Mouse (Mus musculus): ENCODE measurements around the gene Pde4d.
A peak's percentile ranks its signal among the peaks of the same experiment; 100 is the strongest.

Gene Pde4d

GRCm38 (mm10) chr13:108824638-108825310, 375.0 kb downstream of the Pde4d start:
- no peak for DNase-seq (ENCODE audit: low spot score)

DNA sequence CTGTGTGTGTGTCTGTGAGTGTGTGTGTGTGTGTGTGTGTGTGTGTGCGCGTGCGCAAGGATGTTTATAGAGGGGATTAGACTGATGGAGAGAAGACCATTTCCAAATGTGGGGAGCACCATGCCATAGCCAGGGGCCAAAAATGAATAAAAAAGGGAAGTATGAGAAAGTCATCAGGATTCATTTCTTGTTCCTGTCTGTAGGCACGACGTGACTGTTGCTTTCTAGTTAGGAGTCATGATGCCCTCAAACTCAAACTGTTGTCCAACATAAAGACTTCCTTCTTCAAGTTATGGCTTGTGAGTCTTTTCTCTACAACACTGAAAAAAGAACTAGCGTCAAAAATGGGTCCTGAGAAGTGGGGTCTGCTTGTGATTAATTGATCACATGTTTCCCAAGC, 375.8 kb downstream of the Pde4d start:
- DNase-seq (ENCODE audit: low spot score): no peak

GRCm38 (mm10) chr13:108834197-108834596, 384.4 kb downstream of the Pde4d start:
- DNase-seq (ENCODE audit: low spot score): no peak

DNA sequence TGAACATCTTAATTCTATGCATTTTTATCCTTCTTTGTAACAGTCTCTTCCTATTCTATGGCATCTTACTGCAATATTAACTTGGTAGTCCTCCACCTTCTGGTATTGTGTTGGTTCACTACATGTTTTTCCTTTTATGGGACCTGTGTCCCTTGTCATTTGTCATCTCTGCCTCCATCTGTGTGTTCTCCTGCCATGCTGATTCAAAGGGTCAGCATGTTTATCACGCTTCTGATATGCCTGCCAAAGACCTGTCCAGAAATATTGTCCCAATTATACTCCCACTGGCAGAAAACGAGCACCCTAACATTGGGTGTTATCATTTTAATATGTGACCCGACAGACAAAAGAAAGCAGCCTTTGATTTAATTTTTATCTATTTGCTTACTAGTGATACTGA, 386.6 kb downstream of the Pde4d start:
- DNase-seq (ENCODE audit: low spot score): no peak

GRCm38 (mm10) chr13:108839142-108839541, 389.4 kb downstream of the Pde4d start:
- no peak for DNase-seq (ENCODE audit: low spot score)

DNA sequence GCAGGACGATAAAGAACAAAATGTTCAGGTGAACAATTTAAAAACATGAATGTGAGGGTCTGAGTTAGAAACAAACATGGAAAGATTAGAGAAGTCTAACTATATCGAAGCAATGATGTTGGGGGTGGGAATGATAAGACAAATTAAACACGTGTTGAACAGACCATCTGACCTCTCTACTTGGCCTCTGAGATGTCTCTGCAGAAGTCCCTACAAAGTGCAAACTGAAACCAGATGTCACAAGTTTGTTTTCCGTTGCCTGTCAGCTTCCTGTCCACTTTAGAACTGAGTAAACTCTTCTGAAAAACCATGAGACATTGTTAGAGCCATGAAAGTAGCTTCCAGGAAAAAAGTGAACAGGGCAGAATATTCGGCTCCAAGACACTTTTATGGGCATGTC, 404.3 kb downstream of the Pde4d start:
- peak; percentile 73 for DNase-seq (ENCODE audit: low spot score)

- DNase-seq (ENCODE audit: low spot score): no peak
These were observed 407.2 kb downstream of the Pde4d start for GRCm38 (mm10) chr13:108856776-108857435.

DNA sequence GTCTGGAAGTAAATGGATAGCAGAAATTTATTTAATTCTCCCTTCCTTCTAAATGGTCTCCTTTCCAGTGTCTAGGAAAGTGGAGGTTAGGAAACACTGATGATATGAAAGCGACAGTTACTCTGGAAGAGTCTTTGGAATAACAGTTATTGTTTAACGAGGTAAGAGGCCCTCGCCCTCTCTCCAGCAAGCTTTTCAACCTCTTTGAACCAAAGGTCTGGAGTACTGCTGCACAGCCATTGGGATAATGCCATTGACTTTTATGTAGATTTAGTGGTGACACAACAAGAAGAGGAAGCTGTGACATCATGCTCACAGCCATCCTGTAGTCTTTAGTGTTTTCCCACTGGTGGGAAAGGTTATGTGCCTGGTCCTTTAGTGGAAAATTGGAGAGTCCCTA, 409.6 kb downstream of the Pde4d start:
- no peak for DNase-seq (ENCODE audit: low spot score)

DNA sequence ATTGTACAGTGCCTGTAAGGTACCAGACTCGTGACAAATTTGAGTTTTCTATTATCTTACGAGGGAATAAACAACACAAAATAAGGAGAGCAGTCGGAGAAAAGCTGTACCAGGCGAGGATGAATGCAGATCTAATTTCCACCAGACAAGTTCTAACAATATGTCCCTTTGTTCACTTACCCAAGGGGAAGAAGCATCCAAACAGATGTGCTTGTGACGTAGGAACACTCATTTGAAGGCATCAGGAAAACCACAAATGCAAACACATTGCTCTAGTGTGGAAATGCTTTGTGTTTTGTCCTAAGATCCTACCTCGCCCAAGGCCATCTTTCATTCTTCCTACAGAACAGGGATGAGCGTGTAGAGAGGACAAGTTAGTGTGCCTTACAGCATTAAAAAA, 411.0 kb downstream of the Pde4d start:
- DNase-seq (ENCODE audit: low spot score): peak; percentile 21

DNA sequence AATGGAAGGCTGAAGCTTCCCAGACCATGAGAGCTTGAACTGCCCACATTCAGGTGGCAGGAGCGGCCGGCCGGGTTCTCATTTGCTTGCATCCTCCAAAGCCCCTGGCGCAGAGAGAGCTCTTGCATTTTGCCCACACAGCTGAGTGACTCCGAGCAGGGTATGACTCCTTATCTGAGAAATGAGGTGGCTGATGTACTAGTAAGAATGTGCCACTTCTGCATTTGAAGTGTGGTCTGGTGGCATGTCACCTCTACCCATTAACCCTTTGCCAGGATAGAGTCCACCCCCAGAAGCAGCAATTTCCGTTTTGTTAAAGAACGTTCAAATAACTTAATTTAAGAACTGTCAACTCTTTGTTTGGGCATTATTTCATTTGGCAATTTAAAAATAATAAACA, 412.0 kb downstream of the Pde4d start:
- DNase-seq (ENCODE audit: low spot score): no peak

- no peak for DNase-seq (ENCODE audit: low spot score)
These were observed 412.4 kb downstream of the Pde4d start for GRCm38 (mm10) chr13:108862173-108862572.

- no peak for DNase-seq (ENCODE audit: low spot score)
These were observed 450.4 kb downstream of the Pde4d start for GRCm38 (mm10) chr13:108900160-108900559.

DNA sequence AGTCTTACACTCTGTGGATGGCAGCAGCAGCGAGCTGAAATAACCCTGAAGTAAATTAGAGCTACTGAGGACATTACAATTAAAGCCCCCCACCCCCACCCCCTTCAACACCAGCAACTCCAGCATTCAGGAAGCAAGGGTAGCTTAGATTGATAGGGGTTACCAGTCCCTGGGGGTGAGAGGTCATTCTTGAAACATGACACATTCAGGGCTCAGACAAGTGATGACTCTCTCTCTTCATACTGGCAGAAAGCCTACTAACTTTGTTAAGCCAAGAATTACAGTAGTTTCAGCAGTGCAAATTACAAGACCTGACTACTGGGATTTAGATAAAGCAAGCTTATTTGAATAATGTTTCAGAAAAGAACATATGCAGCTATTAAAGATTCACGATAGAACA, 455.4 kb downstream of the Pde4d start:
- DNase-seq (ENCODE audit: low spot score): peak; percentile 62

DNA sequence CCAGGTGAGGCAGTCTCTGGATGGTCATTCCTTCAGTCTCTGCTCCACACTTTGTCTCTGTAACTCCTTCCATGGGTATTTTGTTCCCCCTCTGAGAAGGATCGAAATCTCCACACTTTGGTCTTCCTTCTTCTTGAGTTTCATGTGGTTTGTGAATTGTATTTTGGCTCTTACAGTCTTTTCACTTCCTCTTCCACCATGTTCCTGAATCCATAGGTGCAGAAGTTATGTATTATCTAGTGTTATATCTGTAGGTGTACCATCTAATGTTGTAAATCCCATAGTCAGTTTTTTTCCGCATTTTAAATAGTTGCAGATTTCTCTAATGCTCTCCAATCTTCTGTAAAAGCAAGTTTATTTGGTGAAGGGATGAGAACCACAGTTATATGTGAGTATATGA, 459.4 kb downstream of the Pde4d start:
- DNase-seq (ENCODE audit: low spot score): no peak

DNA sequence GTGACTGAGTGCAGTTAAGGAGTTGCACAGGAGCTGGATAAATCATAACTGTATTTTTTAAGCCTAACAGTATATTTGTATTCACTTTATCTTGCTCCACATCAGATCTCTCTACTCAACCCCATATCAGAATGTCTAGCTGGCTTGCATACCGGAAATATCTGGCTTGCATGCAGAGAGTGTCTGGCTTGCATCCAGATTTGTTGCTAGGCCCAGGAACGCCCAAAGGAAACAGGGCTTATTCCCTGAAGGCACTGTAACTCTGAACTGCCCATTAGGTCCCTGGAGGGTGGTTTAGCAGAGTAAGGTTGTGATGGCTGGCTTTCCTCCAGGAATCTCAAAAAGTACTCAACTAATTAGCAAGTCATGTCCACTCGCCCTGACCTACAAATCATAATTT, 464.9 kb downstream of the Pde4d start:
- DNase-seq (ENCODE audit: low spot score): no peak

DNA sequence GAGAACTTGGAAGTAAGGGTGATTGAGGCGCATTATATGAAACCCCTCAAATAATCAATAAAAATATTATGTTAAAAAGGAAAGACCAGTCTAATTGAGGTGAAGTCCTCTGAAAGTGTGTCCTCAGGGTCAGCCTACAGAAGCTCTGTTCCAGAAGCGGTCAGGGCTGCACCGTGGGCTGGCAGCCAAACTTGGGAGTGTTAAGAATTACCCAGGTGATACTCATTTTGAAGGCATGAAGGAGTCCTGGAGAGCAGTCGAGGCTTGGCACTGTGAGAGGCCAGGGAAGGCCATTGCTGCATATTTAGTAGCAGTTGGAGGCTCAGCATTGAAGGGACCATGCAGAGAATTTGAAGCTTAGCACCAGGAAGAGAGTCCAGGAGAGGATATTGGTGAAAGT, 471.4 kb downstream of the Pde4d start:
- DNase-seq (ENCODE audit: low spot score): no peak

DNA sequence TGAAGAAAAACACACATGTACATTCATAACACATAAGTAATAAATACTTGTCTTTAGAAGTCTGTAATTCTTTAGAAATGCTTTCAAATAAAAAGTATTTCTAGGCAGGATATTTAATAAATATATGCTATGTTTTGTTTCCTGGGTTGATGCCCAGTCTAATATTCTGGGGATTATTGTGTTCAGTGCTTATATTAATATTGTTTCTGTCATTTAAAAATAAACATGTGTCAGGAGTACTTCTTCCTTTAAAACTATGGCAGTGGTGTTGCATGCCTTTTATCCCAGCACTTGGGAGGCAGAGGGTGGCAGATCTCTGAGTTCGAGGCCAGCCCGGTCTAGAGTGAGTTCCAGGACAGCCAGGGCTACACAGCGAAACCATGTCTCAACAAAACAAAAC, 485.1 kb downstream of the Pde4d start:
- no peak for DNase-seq (ENCODE audit: low spot score)

- DNase-seq (ENCODE audit: low spot score): no peak
These were observed 487.5 kb downstream of the Pde4d start for GRCm38 (mm10) chr13:108937272-108937671.

DNA sequence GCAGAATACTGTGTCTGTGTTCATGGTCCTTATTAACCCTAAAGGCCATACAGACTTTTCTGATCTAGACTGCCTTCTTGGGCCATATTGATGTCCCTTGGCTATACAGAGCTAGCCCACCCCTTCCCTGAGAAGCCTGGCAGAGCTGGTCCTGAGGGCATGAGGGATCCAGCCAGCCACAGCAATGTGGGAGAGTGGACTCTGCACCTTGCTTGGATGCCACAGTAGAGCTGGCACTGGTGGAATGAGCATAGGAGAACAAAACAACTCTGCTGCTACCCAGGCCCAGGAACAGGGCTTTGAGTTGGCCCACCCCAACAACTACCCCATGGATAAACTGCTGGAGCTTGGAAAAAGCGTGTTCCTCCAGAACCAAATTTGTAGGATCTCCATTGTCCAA, 503.2 kb downstream of the Pde4d start:
- no peak for DNase-seq (ENCODE audit: low spot score)

- no peak for DNase-seq (ENCODE audit: low spot score)
These were observed 506.3 kb downstream of the Pde4d start for GRCm38 (mm10) chr13:108956059-108956458.

DNA sequence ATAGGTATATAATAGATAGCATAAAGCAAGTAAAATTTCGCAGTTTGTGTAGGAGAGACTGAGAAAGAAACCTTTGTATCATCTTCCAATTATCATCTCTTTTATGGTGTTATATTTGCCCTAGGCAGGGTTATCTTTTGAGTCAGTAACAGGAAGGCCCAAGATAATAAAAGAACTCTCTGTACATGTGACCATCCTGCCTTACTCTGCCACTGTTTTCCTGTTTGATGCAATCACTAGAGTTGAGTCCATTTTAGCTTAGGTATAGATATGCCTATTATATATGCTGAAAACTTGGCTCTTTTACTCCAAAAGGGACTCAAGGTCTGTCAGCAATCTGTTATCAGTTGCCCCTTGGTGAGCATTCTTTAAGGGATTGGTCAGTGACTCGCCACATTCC, 514.3 kb downstream of the Pde4d start:
- DNase-seq (ENCODE audit: low spot score): no peak

- no peak for DNase-seq (ENCODE audit: low spot score)
These were observed 531.4 kb downstream of the Pde4d start for GRCm38 (mm10) chr13:108981144-108981543.

- no peak for DNase-seq (ENCODE audit: low spot score)
These were observed 549.0 kb downstream of the Pde4d start for GRCm38 (mm10) chr13:108998739-108999138.

GRCm38 (mm10) chr13:109024703-109025102, 575.0 kb downstream of the Pde4d start:
- DNase-seq (ENCODE audit: low spot score): no peak
